Mouse (Mus musculus) T-helper 1 cell (primary cell): ENCODE measurements at regions not wholly inside any gene's neighbourhood (a gene's known extent, or its start where the extent isn't known, plus 50 kb on each side); places are given as distances from the start of the nearest gene placed in this dataset.

Experiments used
- in situ Hi-C: fragments of 300-600 bp; cut with MboI, MseI; formaldehyde crosslinking; loops from one replicate; pipeline ENCODE4 v1.15.1; 2025; ENCODE audit warnings: high pct_unique_total_duplicates

DNA sequence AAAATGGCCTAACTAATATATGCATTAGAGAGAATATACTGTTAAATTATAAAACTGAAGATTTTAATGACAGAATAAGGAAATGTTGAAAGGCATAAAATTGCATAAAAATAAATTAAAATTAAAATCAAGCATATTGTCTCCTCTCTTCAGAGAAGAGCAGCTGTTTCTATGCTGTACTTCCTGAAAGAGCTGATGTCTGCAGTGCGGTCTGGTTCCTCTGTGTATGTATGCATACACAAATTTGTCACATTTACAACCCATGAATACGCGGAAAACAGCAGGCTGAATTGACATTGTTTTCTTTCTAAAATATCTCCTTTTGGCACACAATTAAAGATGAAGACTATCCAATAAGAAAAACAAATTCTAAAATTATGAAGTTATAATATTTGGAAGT, 278.5 kb downstream of the Olfr1505 start:
- in situ Hi-C loops = no loop called here

DNA sequence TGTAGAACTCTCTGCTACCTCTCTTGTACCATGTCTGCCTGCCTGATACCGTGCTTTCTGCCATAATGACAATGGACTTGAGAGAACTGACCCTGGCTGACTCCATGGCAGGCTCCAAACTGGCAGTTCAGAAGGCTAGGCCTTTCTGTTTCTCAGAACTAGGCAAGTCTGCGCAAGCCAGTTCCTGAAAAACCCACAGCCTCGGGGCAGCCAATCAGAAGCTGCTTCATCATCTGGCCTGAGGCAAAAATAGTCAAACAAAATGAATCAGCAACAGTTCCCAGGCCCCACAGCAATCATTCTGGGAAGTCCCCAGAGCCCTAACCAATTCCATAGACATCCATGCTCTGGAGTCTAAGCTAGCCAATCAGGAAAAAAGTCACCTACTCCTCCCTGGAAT, 284.5 kb downstream of the Olfr1505 start:
- in situ Hi-C loops = no loop called here

DNA sequence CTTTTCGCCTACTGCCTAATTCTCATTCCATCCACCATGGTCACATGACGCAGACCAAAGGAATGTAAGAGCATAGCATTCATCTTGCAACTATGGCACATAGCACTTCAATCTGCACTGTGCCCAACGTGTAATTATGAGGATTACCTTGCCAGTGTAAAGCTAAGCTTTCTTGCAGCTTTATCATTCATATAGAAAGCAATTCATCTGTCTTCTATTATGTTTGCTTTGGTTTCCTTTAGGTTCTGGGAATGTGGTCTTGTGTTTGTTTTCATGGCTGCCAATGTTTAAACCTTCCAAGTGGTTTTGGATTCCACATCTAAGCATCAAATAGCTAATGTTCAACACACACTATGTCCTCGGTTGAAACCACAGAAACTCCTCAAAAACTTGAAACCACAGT, 307.2 kb downstream of the Olfr1505 start:
- in situ Hi-C loops = no loop called here

DNA sequence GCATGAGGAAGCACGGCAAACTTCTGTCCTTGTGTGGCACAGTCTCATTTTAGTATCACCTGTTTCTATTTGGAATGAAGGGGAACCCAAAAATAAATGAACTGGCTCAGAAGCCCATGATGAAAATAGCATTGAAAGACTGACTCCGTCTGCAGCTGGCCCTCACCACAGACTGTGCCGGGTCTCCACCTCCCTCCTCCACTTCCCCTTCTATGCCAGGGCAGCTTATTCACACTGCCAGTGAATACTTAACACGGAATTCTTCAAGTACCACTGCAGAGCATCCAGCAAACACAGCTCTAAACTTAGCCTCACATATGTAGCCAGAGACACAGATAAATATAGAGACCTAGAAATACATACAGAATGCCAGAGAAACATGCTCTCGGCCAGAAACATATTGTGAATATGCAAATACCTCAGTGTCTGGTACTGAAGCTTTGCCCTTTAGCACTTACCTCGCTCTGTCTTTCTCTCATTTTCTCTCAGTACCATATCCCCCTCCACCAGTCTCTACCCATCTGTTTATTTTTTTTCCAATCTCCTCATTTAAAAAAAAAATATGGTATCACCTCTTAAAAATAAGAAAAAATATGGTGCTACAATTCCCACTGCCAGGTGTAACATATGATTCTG, 311.8 kb downstream of the Olfr1505 start:
- in situ Hi-C loops = no loop called here

DNA sequence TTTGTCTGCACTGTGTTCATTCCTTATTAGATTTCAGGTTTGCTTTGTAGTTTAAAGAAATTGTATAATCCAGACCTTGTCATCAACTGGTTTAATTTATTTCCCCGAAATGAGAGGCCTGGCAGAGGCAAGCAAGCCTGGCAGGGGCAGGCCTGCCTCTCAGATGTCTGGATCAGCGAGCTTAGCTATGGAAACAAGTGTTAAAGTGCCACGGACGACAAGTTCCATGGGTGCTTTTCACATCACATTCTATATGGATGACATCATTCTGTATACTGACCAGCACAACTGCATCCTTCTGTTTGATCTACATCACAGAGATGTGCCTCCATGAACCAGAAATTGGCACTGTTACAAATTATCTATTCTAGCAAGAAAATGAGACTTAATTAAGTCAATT, 312.5 kb downstream of the Olfr1505 start:
- in situ Hi-C loops = no loop called here

DNA sequence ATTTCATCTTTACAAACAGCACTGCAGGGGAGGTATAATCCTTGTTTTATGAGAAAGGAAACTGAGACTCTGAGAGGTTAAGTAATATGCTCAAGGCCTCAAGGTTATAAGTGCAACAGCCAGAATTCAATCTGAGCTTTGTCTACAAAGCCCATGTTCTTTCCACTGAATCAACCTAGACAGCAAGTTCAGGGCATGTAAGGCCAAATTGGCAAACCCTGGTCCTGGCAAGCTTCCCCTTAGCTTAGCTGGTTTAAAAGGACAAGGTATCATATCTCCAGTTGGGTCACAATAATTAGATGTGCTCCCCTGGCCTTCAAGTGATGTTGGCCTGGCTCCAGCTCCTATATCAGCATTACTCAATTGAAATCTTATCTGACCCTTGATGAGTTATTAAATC, 313.2 kb downstream of the Olfr1505 start:
- in situ Hi-C loops = no loop called here

DNA sequence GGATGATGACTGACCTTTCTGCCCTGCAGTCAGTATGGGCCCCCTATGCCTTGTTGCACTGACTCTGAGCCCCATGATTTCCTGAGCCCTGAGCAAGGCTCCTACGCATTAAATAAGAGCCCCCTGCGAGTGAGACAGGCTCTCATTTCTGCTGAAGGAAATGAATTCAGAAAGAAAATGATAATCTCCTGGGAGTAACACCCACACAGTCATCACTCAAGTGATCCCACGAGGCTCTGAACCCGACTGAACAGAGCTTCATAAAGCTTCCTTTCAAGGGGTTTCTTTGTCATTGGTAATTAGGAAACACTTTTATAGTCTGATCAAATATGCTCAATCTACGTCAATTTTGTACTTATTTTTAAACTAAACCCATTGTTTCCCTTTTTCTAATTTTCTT, 330.2 kb downstream of the Olfr1505 start:
- in situ Hi-C loops = no loop called here

DNA sequence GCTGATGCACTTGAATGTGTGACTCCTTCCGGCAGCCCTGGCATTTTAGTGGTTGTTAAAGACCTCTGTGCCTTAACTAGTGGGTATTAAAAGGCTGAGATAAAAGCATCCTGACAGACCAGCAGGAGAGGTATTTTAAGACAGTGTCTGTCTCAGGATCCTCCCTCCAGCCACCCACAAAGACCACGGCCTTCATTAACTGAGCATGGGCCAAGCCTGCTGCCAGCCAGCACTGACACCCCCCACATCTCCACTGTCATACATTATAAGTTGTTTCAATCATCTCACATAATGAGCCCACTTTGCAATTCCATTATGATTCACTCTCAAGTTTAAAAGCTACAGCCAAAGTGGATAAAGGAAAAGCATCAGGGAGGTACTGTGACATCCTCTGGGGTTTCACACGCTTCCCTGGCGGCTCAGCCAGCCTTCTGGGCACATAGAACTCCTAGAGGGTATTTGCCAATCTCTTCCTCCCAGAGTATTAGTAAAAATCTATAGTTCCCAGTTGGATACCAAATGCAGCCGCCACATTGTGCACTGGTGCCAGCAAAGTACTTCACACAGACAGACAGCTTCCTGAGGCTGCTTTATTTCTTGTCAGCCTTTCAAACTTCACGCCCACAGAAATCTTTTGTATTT, 333.8 kb downstream of the Olfr1505 start:
- in situ Hi-C loops = no loop called here

DNA sequence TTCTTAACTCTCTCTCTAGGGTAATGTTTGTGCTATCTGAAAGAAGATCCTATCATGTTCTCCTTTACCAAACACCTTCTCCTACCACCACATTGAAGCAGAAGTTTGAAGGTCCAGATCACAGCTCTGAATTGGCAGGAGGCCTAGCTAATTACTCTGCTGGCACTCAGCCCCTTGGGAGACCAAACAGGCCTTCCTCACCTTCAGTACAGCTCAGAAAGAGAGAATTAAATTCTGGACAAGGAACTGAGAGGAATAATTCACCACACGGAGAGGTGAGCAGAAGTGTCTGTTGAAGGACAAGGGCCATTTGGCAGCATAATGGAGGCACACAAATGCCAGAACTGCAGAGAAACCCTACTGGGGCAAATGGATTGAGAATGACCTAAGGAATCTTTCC, 334.6 kb downstream of the Olfr1505 start:
- in situ Hi-C loops = no loop called here

DNA sequence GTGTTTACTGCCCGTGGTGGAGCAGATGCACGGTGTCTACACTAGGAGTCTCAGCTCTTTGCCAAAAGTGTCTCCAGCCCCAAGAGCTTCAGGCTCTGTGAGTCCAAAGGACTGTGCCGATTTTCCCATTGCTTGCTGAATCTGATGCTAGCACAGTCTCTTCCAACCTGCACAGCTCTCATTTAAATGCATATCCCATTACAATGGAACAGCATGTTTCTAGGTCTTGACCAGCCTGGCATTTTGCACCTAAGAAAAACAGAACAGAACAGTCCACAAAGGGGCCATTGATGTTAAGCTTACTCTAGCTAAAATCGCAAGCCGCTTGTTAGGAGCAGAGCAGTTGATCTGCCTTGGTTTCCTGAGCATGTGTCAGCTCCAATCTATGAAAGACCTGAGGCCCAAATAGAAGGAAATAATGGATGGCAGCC, 339.2 kb downstream of the Tle4 start:
- in situ Hi-C loops = no loop called here

DNA sequence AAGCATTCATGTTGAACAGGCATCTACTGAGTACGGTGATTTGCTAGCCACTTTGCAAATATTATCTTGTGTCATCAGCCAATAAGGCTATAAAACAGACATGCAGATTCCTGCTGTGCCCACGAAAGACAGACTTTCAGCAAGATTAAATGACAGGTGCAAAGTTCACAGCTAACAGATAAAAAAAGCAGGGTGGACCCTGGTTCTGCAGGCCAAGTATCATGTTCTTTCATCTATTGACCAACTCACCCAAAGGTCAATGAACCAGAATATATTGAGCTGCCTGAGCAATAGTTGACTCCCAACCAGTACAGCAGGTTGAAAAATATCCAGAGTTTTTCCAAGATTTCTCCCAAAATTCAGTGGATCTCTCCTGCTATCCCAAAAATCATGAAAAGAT, 338.6 kb downstream of the Tle4 start:
- in situ Hi-C loops = no loop called here

DNA sequence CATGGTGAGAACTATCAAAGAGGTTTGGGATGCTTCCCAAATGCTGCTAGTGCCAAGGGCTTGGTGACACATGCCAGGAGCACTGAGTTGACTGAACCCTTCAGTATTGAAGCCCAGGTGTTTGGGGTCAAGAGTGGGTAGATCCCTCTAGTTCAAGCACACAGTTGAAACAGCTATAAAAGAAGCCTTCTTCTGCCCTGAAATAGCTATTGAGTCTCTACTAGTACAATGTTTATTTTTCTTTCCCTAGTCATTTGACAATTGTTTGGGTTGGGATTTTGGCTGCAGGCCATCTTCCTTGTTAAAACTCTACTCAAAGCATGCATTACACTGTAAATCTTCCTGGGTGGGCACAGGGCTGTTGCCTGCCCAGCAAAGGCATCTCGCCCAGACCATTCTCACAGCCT, 308.5 kb downstream of the Tle4 start:
- in situ Hi-C loops = no loop called here

DNA sequence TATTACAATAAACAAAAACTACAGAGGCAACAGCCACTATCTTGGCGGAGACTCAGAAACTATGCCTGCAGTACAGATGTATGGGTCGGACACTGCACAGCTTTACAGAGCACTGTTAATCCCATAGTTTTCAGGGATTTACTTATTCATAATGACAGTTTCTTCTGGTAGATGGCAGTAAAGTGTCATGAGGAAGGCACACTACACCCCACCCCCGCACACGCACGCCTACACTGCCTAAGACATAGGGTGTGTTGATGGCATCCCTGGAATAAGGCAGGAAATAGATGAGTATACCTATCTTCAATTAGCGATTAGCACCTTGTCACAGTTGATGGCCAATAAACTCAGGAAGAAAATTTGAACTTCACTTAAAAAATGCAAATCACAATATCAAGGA, 306.9 kb downstream of the Tle4 start:
- in situ Hi-C loops = no loop called here

DNA sequence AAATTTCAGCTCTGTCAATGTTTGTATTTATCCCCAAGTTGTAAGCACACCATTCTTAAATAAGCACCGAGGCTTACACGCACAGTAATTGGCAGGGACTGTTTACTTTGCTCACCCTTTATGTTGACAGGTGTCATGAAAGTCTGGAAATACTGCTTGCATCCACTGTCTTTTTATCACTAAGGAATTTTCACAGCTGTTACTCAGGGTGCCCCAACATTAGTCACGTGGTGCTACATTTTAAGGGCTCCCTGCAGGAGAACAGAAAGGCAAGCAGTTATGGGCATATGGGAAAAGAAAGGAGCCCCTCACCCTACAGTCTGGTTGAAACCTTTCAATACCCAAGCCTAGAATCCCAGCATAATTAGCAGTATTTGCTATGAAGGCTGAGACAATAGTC, 304.7 kb downstream of the Tle4 start:
- in situ Hi-C loops = no loop called here

DNA sequence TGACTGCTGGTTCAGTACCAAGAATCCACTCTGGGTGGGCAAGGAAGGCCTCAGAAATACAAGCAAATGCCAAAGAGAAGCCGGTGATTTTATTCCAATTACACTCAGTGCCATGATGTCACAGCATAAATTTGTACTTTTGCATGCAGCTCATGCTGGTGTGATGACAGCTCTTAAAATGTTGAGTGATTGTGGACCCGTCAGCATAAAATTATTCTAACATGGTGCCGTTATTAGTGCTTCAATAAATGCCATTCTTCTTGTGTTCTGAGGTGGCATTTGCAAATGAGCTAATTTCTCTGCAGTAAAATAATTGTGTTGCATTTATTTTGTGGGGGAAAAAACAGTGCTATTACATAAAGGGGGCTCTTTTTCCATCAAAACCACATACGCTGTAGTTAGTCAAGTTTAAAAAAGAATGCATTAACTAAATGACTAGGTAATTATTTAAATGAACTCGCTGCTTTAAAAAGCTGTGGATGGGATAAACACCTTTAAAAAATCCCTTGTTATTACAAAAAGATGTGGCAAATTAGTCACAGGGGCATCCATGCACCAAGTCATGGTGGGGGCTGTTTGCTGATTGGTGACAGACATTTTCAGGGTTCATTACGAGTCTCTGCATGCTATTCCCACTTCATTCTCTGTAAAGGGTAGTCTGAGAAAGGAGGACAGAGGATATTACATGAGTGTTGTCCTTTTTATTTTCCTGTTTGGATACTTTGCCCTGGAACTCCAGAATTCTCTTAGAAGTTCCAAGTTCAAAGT, 296.5 kb downstream of the Tle4 start:
- in situ Hi-C loops = loop anchor here (25.0 kb wide), 1 partner anchor 736 kb away; no protein-coding TSS in a partner anchor

DNA sequence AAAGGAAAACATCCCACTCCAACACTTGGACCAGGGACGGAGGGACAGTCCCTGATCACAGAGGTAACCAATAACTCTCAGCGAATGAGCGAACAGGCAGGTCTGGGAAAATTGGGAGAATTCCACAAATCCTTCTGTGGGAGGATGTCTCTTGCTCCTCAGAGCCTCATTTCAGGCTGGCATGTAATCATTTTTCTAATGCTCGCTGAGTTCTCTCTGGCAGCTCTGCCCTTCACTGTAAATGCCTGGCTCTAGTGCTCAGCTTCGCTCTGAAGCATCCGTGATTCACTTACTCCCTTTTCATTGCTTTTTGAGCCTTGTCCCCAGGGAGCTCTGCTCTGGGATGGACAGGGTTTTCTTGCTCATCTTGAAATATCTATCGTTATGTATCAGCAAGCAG, 283.6 kb downstream of the Tle4 start:
- in situ Hi-C loops = loop anchor here (25.0 kb wide), 1 partner anchor 723 kb away; no protein-coding TSS in a partner anchor

DNA sequence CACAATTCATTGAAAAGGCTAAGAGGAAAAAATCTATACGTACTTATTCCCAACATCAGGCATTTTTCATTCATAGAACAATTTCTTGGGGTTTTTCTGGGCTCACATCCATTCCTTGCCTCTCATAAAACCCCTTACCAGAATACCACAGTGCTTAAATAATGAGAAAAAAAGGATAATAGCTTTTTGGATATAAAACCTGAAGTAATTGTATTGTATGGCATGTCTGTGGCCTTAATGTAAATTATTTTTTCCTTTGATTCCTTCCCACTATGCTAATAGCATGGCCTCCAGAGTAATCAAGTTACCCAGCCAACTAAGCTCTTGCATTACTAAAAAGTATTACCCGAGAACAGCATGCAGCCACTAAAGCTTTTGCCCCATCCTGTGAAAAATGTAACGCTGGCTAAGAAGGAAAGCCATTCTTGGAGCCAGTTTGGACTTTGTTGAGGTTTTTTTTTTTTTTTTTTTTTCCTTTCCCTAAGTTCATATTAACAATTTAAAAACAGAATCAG, 278.1 kb downstream of the Tle4 start:
- in situ Hi-C loops = loop anchor here (10.0 to 25.0 kb wide), 2 partner anchors 325 to 718 kb away; no protein-coding TSS in a partner anchor

DNA sequence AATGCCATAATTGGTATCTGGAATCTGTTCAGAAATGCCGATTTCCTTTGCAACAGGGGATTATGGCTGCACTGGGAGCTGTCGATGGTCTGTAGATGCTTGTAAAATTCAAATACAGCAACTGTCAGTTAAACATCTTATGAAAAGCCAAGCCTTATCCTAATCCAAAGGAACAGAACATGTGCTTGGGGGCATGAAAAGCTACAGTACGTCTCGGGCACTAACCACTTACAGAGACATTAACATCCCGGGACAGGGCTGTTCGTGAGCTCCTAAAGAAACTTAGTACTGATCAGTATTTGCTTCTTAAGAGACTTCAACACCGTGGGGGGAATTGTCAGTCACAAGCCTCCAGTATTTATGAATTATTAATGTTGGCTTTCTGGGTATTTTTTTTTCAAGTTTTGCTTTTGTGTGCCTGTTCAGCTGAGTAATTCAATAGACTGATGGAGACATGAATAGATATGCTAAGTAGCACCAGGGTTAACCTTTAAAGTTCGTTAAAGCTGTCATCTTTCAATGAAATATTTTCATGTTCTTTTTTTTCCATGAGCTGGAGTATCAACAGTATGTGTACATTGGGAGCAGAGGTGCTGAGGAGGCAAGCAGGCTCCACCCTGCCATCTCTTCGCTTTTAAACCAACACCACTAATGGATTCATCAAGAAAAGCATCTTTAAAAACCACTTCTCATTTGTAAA, 272.3 kb downstream of the Tle4 start:
- in situ Hi-C loops = loop anchor here (10.0 kb wide), 1 partner anchor 331 kb away; no protein-coding TSS in a partner anchor

DNA sequence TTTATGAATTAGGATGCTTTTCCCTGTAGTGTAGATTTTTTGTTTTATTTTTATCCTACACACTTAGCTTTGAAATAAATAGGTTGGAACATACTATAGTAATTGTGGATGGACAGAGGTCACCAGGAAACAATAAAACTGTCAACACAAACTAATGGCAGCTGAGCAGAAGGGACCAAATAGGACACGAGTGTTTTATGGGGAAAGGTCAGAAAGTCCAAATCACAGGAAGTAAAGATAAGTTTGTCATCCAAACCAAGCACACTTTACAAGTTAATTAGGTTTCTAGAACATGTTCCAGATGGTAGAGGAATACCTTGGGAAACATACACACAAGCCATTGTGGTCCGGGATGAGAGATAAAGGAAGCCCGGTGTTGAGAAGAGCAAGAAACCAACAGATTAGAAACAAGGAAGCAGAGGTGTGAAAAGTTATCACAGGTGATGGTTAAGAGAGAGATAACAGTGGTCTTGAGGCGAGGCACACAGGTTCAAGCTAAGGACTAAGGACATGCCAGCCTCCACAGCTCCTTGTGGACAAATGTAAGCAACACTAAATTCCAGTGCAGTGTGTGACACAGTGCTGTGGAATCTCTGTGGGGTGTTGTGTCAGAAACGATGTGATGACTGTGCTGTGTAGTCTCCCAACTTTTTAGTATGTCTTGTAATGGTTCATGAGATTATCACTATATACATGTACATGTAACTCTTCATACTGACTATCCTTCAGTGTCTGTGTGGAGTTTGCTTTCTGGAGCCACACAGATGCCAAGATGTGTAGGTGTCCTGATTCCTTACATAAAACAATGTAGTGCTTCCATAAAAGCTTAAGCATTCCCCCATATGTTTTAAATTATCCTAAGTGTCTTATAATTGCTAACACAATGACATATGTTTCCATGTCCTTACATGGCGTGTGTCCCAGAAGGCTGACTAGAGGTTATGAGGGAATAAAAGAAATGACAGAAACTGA, 264.5 kb downstream of the Tle4 start:
- in situ Hi-C loops = no loop called here

DNA sequence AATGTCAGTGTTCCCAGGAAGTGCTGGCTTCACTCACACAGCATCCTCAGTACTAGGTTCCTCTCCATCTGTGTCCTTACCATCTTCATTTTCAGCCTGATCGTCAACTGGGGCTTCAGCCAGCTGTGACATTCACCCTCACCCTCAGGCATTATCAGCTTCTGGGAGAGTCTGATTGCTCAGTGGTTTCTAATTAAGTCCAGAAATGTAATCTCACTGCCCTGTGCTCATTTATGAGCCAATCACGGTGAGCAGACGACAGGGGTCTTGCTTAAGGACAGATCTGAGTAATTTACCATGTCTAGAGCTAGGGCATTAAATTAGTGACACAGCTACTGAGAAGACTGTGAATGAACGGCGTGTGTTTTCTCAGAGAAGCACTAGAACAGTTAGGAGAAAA, 260.8 kb downstream of the Tle4 start:
- in situ Hi-C loops = no loop called here

DNA sequence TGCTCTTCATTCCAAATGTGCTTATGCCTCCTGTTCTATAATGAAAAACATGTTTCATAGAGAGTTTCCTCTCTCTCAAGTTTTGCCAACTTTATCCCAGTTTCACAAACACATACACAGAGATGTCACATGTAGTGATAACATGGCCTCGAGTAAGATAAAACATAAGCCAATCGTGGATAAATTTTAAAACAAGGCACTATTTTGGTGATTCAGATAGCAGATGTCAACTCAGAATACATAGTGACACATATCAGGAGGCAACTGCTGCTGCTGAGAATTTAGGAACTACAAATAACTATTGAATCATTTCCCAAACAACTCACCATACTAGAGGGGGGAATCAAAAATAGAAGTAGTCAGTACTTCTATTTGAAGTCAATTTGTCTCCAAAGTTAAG, 257.1 kb downstream of the Tle4 start:
- in situ Hi-C loops = no loop called here
